Mouse (Mus musculus): Measurements from ENCODE around the gene Kcnk10. TPM values are rescaled to one million over a fixed set of nuclear protein-coding genes. Genes with fewer than 3 reads are reported as not detected.

Kcnk10 gene
- polyA plus RNA-seq, 1 experiment, result 4.3 TPM

DNA sequence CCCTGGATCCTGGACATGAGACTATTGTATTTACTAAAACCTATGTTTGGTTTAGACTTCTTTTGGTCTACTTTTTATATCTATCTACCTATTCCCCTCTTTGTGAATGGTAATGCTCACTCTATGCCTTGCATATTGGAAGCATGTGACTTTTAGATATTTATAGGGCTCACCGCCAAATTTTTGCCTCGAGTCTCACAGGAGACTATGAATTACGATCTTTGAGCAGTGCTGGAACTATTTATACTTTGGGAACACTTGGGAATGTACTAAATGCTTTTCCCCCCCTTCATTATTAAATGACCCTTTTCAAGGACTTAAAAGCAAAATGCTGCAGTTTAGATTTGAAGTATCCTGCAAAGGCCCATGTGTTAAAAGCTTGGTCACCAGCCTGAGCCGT, 181.5 kb downstream of the Kcnk10 start:
- no peak overlapping the region for H3K4me3 ChIP-seq (ENCODE audit: insufficient read depth, low read length)
- TF ChIP-seq CTCF (IDR thresholded peaks at IDR 0.05; ENCODE audit: extremely low read depth, insufficient read depth, low read length) (no peak), POLR2A (IDR thresholded peaks at IDR 0.05; ENCODE audit: extremely low read depth, insufficient read depth, low read length) (no peak)
- no peak overlapping the region for H3K27ac ChIP-seq (ENCODE audit: insufficient read depth, low read length)

DNA sequence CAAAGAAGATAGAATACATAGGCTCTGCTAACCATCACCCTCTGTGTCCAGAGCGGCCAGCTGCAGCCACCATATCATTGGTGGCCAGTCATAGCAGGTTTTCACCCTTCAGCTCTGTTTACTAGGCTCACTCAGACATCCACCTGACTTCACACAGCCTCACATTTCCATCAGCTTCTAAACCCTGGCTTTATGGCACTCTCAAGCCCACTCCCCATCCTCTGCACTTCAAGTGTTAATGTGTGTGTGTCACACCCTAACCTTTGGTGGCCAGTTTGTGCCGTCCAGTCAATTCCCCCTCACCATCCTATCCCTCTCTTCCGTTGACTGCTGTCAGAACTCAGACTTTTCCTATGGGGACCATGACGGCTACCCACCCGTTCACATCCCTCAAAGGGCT, 184.0 kb downstream of the Kcnk10 start:
- Histone ChIP-seq H3K27ac (ENCODE audit: insufficient read depth, low read length) (no peak overlapping the region), H3K4me1 (ENCODE audit: control insufficient read depth, insufficient read depth, low read length) (no peaks in the 10 kb centered on the region), H3K4me3 (ENCODE audit: insufficient read depth, low read length) (no peak overlapping the region)
- no peak for TF ChIP-seq POLR2A (IDR thresholded peaks at IDR 0.05; ENCODE audit: extremely low read depth, insufficient read depth, low read length)
- TF ChIP-seq CTCF (IDR thresholded peaks at IDR 0.05; ENCODE audit: extremely low read depth, insufficient read depth, low read length), result no peak

More for the DNA sequence above, 181.5 kb downstream of the Kcnk10 start:
- H3K4me1 ChIP-seq (ENCODE audit: control insufficient read depth, insufficient read depth, low read length), result no peaks in the 10 kb centered on the region

DNA sequence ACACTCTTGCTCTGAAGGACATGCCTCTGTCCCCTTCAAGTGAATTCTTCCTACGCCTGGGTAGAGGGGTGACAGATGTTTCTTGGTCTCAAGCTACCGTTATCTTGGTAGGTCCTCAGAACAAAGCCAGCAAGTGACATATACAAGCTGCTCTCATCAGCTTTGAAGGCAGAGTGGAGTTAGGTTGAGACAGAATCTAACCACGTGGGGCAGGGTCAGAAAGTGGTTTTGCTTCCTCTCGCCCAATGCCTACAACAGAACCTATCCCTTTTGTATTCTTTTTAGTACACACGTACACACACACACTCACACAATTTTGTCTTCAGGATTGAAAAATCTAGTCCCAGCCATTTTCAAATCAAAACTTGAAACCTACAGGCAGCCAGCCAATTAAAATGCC, 186.8 kb downstream of the Kcnk10 start:
- Histone ChIP-seq H3K27ac (ENCODE audit: insufficient read depth, low read length) (no peak overlapping the region), H3K4me1 (ENCODE audit: control insufficient read depth, insufficient read depth, low read length) (no peaks in the 10 kb centered on the region), H3K4me3 (ENCODE audit: insufficient read depth, low read length) (no peak overlapping the region)
- TF ChIP-seq POLR2A (IDR thresholded peaks at IDR 0.05; ENCODE audit: extremely low read depth, insufficient read depth, low read length), result no peak
- no peak for TF ChIP-seq CTCF (IDR thresholded peaks at IDR 0.05; ENCODE audit: extremely low read depth, insufficient read depth, low read length)

DNA sequence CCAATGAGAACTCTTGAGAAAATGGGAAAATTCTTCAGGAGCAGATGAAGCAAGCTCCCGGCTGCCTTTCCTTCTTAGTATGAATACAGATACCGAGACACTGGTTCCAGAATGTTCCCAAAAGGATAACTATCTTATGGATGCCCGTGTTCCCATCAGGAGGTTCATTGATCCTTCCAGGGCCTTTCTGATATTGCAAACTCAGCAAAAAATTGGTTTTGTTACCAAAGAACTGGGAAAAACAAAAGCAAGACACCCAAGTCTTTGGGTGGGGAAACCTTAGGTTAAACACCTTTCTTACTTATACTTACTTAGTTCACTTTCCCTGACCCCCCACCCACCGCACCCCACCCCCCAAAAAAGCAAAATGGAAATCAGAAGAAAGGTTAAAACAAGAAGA, 188.5 kb downstream of the Kcnk10 start:
- H3K4me1 ChIP-seq (ENCODE audit: control insufficient read depth, insufficient read depth, low read length), result no peaks in the 10 kb centered on the region
- no peak overlapping the region for H3K4me3 ChIP-seq (ENCODE audit: insufficient read depth, low read length)
- no peak overlapping the region for H3K27ac ChIP-seq (ENCODE audit: insufficient read depth, low read length)
- TF ChIP-seq CTCF (IDR thresholded peaks at IDR 0.05; ENCODE audit: extremely low read depth, insufficient read depth, low read length), result no peak
- no peak for TF ChIP-seq POLR2A (IDR thresholded peaks at IDR 0.05; ENCODE audit: extremely low read depth, insufficient read depth, low read length)

Other genes starting within 250 kb of the Kcnk10 start
- gene Spata7, start 49.8 kb upstream of the Kcnk10 start, polyA plus RNA-seq (2012; rRNA removed), result 26.5 and 27.0 TPM in 2 replicates
- gene Ptpn21, start 159.1 kb upstream of the Kcnk10 start, polyA plus RNA-seq (2012; rRNA removed), result 8.5 and 10.6 TPM in 2 replicates
- gene Zc3h14, start 168.7 kb upstream of the Kcnk10 start, polyA plus RNA-seq (2012; rRNA removed), result 119 TPM in 2 replicates

All from cortical plate, adult 2 months (tissue).